Mouse (Mus musculus) liver, adult 2 months (tissue): ENCODE data around the gene Arhgap31. TPM values are rescaled to one million over a fixed set of nuclear protein-coding genes. Genes with fewer than 3 reads are reported as not detected.

ENCODE experiments used
- DNase-seq: peaks from one replicate; pipeline ENCODE4 v3.0.0-alpha.2; 2011; ENCODE audit warnings: low read depth, low spot score; ENCODE audit errors: extremely low read depth
- H3K27ac ChIP-seq: fragments of 200-500 bp; replicated peaks from 2 replicates; pipeline ENCODE4 v1.5.1; 2012; ENCODE audit warnings: low read depth, mild to moderate bottlenecking, control low read depth, inconsistent platforms, low read length; ENCODE audit not compliant: insufficient read depth
- H3K27me3 ChIP-seq: fragments of 200-500 bp; 2 replicates; pipeline ENCODE4 v1.6.1; 2012; ENCODE audit warnings: mild to moderate bottlenecking, moderate library complexity, low read length, inconsistent platforms; ENCODE audit not compliant: control insufficient read depth, insufficient read depth
- H3K36me3 ChIP-seq: fragments of 200-500 bp; 2 replicates; pipeline ENCODE4 v1.6.1; 2012; ENCODE audit warnings: low read length, inconsistent platforms; ENCODE audit not compliant: control insufficient read depth, insufficient read depth
- H3K4me1 ChIP-seq: fragments of 200-500 bp; 2 replicates; pipeline ENCODE4 v1.6.1; 2011; ENCODE audit warnings: low read length; ENCODE audit not compliant: control insufficient read depth, insufficient read depth
- H3K4me3 ChIP-seq: fragments of 200-500 bp; 2 replicates; pipeline ENCODE4 v1.5.1; 2011; ENCODE audit warnings: low read depth, mild to moderate bottlenecking, control low read depth, low read length, moderate library complexity; ENCODE audit not compliant: insufficient read depth
- H3K79me2 ChIP-seq: fragments of 200-500 bp; 2 replicates; pipeline ENCODE4 v1.6.1; 2012; ENCODE audit warnings: inconsistent platforms, mild to moderate bottlenecking, low read length, moderate library complexity; ENCODE audit not compliant: control insufficient read depth, insufficient read depth
- H3K9ac ChIP-seq: fragments of 200-500 bp; 2 replicates; pipeline ENCODE4 v1.6.1; 2012; ENCODE audit warnings: low read depth, mild to moderate bottlenecking, control low read depth, inconsistent platforms, low read length
- CTCF ChIP-seq: fragments of 200-500 bp; IDR thresholded peaks from 2 replicates; pipeline ENCODE4 v1.5.1; 2011; ENCODE audit warnings: low read depth, low read length, control low read depth
- POLR2A ChIP-seq: fragments of 200-500 bp; IDR thresholded peaks from 2 replicates; pipeline ENCODE4 v1.6.1; 2011; ENCODE audit warnings: low read length, control low read depth; ENCODE audit not compliant: insufficient read depth; ENCODE audit errors: extremely low read depth
- WGBS: fragments of 180-500 bp; shearing (Covaris S2); methylation state at CpG from one replicate; pipeline ENCODE4 v1.1.7; 2018; 5-methylcytosine and 5-hydroxymethylcytosine counted together
- polyA plus RNA-seq: library from polyadenylated mRNA; depleted of rRNA; stranded (reverse); fragments of >200 nt; gene quantifications from 2 replicates; pipeline ENCODE4 v1.2.3, GENCODE M21; 2012
- total RNA-seq: library from RNA; depleted of rRNA; stranded (reverse); fragments of >200 nt; gene quantifications from 2 replicates; pipeline ENCODE4 v1.2.3, GENCODE M21; 2014

Arhgap31 gene
- total and polyA plus RNA-seq, 2 experiments: 1.4 to 3.0 TPM

DNA sequence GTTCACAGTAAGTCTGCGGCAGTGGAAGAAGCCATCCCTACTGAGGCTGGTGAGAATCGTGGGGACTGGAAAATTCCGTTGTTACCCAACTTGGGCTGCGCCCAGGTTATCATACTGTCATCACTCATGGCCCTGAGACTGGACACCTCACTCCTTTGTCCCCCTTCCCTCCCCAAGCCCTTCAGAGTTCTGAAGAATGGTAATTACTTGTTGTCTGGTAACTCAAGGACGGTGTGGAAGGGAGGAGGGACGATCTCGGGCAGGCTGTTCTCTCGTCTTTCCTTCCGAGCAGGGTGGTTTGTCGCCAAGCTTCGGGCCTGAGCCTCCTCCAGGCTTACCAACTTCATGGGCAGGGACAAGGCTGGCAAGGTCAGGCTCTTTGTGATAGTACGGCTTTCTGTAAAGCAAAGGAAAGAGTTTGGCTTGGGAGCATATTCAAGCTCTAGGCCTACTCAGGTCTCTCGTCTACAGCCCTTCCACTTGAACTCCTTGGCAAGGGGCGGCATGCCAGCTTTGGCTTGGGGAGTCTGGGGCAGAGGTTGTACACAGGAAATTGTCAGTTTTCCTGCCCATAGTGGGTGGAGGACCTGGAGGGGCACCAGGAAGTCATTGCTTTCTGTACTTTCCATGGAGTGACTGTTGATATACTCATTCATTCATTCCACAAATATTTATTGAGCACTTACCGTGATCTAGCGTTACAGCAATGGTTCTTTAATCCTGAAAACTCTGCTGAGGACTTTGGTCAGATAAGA, 92.2 kb downstream of the Arhgap31 start:
- TF ChIP-seq CTCF: no peak
- no peak for TF ChIP-seq POLR2A
- Histone ChIP-seq H3K27ac (no peak overlapping the region), H3K9ac (no peak overlapping the region), H3K4me1 (0 out of 2 replicates have a peak, but pooled peaks cover 3% of the 10 kb centered on the region), H3K4me3 (no peak overlapping the region), H3K79me2 (no peaks in the 10 kb centered on the region), H3K36me3 (no peaks in the 10 kb centered on the region), H3K27me3 (no peaks in the 10 kb centered on the region)
- WGBS: 87% methylated on average over 16 of the region's 16 CpGs
- peak; percentile 19 for DNase-seq

DNA sequence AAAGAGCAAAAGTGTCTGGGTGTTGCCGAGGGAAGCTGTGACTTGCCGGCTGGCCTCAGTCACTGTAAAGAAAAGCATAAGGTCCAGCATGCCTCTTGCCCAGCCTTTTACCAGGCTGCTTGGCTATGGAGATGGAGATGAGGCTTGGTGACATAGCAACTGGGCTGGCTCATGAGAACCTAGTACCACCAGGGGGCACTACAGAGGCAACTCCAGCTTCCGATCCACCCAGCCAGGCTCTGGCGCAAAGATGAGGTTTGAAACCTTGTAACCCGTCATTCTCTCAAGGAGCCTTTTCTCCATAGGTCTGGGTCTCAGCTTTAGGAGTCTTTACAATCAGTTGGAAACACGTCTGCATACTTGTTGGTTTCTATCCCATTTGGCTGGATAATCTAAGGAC, 94.0 kb downstream of the Arhgap31 start:
- H3K27me3 ChIP-seq: no peaks in the 10 kb centered on the region
- TF ChIP-seq POLR2A: no peak
- peak; percentile 81 for TF ChIP-seq CTCF
- H3K27ac ChIP-seq: no peak overlapping the region
- H3K9ac ChIP-seq: no peak overlapping the region
- H3K79me2 ChIP-seq: no peaks in the 10 kb centered on the region
- H3K36me3 ChIP-seq: no peaks in the 10 kb centered on the region
- H3K4me3 ChIP-seq: no peak overlapping the region
- DNase-seq: peak; percentile 18
- whole genome bisulfite sequencing: 30% methylated on average over 6 of the region's 6 CpGs
- H3K4me1 ChIP-seq: 0 out of 2 replicates have a peak, but pooled peaks cover 3% of the 10 kb centered on the region

DNA sequence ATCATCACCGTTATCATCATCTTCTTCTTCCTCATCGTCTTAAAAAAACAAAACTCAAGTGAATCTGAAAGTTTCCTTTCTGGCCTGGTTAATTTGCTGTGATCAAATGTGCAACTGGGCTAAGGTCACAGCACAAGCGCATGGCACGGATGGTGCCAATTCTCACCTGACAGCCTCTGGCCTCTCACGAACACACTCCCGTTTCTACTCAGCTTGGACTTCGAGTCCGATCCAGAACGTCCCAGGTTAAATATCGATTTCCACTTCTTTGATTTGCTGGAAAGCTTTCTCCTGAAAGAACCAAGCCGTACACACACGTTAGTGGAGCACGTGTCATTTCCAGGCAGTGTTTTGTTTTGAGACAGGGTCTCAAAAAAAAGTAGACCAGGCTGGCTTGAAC, 95.1 kb downstream of the Arhgap31 start:
- peak; percentile 95 for DNase-seq
- Histone ChIP-seq H3K4me1 (0 out of 2 replicates have a peak, but pooled peaks cover 3% of the 10 kb centered on the region), H3K9ac (no peak overlapping the region), H3K27me3 (no peaks in the 10 kb centered on the region), H3K36me3 (no peaks in the 10 kb centered on the region), H3K79me2 (no peaks in the 10 kb centered on the region), H3K4me3 (no peak overlapping the region), H3K27ac (no peak overlapping the region)
- WGBS: 73% methylated on average over 13 of the region's 13 CpGs
- TF ChIP-seq POLR2A (no peak), CTCF (no peak)

DNA sequence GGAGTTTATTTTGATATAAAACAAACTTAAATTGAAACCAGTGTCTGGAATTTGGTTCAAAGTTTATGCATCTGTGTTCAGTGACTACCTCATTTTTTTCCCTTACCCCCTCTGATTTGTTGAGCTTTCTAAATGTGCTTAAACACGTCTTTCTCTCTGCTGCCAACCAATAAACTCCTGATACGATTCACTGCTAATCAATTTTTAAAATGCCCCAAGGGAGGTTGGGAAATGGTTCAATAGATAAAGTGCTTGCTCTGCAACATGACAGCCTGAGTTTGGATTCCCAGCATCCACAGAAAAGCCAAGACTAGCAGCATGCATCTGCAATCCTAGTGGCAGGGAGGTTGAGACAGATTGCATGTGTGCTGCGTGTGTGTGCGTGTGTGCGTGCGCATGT, 99.4 kb downstream of the Arhgap31 start:
- H3K9ac ChIP-seq: no peak overlapping the region
- WGBS: 80% methylated on average over 6 of the region's 6 CpGs
- H3K27me3 ChIP-seq: no peaks in the 10 kb centered on the region
- H3K4me3 ChIP-seq: no peak overlapping the region
- no peaks in the 10 kb centered on the region for H3K79me2 ChIP-seq
- H3K36me3 ChIP-seq: no peaks in the 10 kb centered on the region
- no peak overlapping the region for H3K27ac ChIP-seq
- TF ChIP-seq POLR2A: no peak
- no peak for TF ChIP-seq CTCF
- DNase-seq: peak; percentile 72
- no peaks in the 10 kb centered on the region for H3K4me1 ChIP-seq

DNA sequence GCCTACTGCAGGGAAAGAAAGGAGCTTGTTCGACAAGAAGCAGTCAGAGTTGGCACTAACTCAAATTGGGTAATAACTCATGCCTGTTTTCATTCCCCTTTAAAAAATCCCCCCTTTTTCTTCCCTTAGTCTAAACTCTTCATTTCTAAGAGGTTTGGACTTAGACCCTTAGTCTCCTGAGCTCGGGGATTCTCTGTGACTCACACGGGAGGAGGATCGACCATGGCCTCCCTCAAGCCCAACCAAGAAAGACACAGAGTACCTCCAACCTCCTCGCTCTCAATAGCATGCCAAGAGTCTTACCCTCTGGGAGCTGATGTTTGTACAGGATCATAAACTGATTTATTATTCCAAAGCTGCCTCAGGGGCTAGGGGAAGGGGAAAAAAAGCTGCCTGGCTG, 100.4 kb downstream of the Arhgap31 start:
- TF ChIP-seq CTCF: no peak
- TF ChIP-seq POLR2A: no peak
- no peak overlapping the region for H3K9ac ChIP-seq
- no peak for DNase-seq
- H3K79me2 ChIP-seq: no peaks in the 10 kb centered on the region
- no peaks in the 10 kb centered on the region for H3K4me1 ChIP-seq
- no peak overlapping the region for H3K4me3 ChIP-seq
- no peaks in the 10 kb centered on the region for H3K27me3 ChIP-seq
- H3K27ac ChIP-seq: no peak overlapping the region
- 82% methylated on average over 5 of the region's 5 CpGs for WGBS
- no peaks in the 10 kb centered on the region for H3K36me3 ChIP-seq

DNA sequence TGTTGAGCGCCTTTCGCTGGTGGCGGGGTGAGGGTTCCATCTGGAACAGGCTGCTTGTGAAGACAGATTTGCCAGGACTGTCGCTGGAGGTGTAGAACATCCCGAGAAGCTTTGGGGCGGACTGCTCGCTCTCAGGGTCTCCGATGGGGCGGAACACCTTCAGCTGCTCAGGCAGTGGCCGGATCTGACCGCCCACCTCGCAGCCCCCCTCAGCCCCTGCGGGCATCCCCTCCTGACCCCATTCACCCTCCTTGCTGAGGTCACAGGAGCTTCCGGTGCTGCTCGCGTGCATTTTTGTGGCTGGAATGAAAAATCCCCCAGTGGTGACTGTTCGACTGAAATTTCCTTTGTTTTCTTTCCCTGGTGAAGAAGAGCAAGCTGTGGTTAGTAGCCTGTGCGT, 104.0 kb downstream of the Arhgap31 start:
- no peaks in the 10 kb centered on the region for H3K4me1 ChIP-seq
- H3K27me3 ChIP-seq: no peaks in the 10 kb centered on the region
- H3K36me3 ChIP-seq: no peaks in the 10 kb centered on the region
- H3K27ac ChIP-seq: no peak overlapping the region
- H3K79me2 ChIP-seq: no peaks in the 10 kb centered on the region
- TF ChIP-seq POLR2A: no peak
- no peak for TF ChIP-seq CTCF
- H3K4me3 ChIP-seq: no peak overlapping the region
- DNase-seq: no peak
- WGBS: 72% methylated on average over 18 of the region's 18 CpGs
- no peak overlapping the region for H3K9ac ChIP-seq
